16 mouse cellular contexts compared by ENCODE assay signal in genomic region chr12:50899609-50900447, GRCm38 (mm10).
DNase-seq lines count a peak whose midpoint lies in the region; ATAC-seq lines count a peak whose summit lies in the region.
"Had no signal": no experiment of that assay in that cellular context is flagged by ENCODE, and none has a peak within 500 bp of the region (broad histone marks: within the 10 kb centered on the region; RNA-seq: fewer than 3 reads in every experiment).

No protein-coding gene starts in this region.

- peak; percentile 84 for ATAC-seq in stomach, embryonic 15.5 days (ENCODE audit: insufficient read depth, low FRiP score, low read depth)
- ATAC-seq in monocyte, adult 5-6 weeks (replicated peaks; ENCODE audit: insufficient number of reproducible peaks, low FRiP score, low TSS enrichment, poor library complexity, severe bottlenecking), result no peak

- WGBS in stomach, embryonic 15.5 days, result 49% methylated on average over 13 of the region's 13 CpGs
- 85% methylated on average over 13 of the region's 13 CpGs for WGBS in hindbrain, embryonic 10.5 days

- no peak overlapping the region for H3K27ac ChIP-seq in stomach, embryonic 15.5 days
- no peak overlapping the region for H3K27ac ChIP-seq in hindbrain, embryonic 10.5 days
- H3K27ac ChIP-seq: forebrain, embryonic 12.5 days; liver, embryonic 14.5 days; macrophage had no signal

- H3K4me1 ChIP-seq in stomach, embryonic 15.5 days, result no peaks in the 10 kb centered on the region
- no peaks in the 10 kb centered on the region for H3K4me1 ChIP-seq in hindbrain, embryonic 10.5 days (replicated peaks)
- H3K4me1 ChIP-seq: forebrain, embryonic 12.5 days; heart, embryonic 12.5 days had no signal

- no peaks in the 10 kb centered on the region for H3K27me3 ChIP-seq in stomach, embryonic 15.5 days (replicated peaks)
- H3K27me3 ChIP-seq in hindbrain, embryonic 10.5 days (ENCODE audit: insufficient read depth, poor library complexity, severe bottlenecking), result no peaks in the 10 kb centered on the region
- H3K27me3 ChIP-seq: forebrain, embryonic 12.5 days; heart, embryonic 12.5 days had no signal

- H3K9me3 ChIP-seq in stomach, embryonic 15.5 days, result no peaks in the 10 kb centered on the region
- H3K9me3 ChIP-seq in hindbrain, embryonic 10.5 days, result no peaks in the 10 kb centered on the region
- H3K9me3 ChIP-seq: forebrain, embryonic 12.5 days; heart, embryonic 12.5 days had no signal

- no peak overlapping the region for H3K4me2 ChIP-seq in stomach, embryonic 15.5 days
- H3K4me2 ChIP-seq: forebrain, embryonic 12.5 days; heart, embryonic 12.5 days had no signal

- H3K4me3 ChIP-seq in stomach, embryonic 15.5 days (replicated peaks), result no peak overlapping the region
- H3K4me3 ChIP-seq in hindbrain, embryonic 10.5 days, result no peak overlapping the region
- H3K4me3 ChIP-seq: forebrain, embryonic 12.5 days; heart, embryonic 12.5 days had no signal

- H3K9ac ChIP-seq in stomach, embryonic 15.5 days, result no peak overlapping the region
- H3K9ac ChIP-seq: forebrain, embryonic 12.5 days; heart, embryonic 12.5 days; liver, embryonic 14.5 days had no signal

- DNase-seq in kidney, adult 11 months, result peak; percentile 35
- DNase-seq in kidney, postnatal 4 days, result no peak
- DNase-seq in forelimb bud, embryonic 11.5 days (ENCODE audit: low read depth, low spot score), result peak; percentile 78
- peak; percentile 30 for DNase-seq in kidney, postnatal 10 days
- no peak for DNase-seq in testis, postnatal 10 days (ENCODE audit: low spot score)
- DNase-seq in hindbrain, embryonic 10.5 days (ENCODE audit: low spot score), result no peak
- DNase-seq: cerebellum, postnatal 25 days; heart, postnatal 36 days; midbrain, embryonic 14.5 days; thymus, postnatal 14 days had no signal

- H3K36me3 ChIP-seq in stomach, embryonic 15.5 days, result no peaks in the 10 kb centered on the region
- no peaks in the 10 kb centered on the region for H3K36me3 ChIP-seq in hindbrain, embryonic 10.5 days
- H3K36me3 ChIP-seq: forebrain, embryonic 12.5 days; heart, embryonic 12.5 days had no signal

Comparison
In these comparisons a context has a peak if more than half of its experiments do, and no peak if none do; other contexts are left out.
1. DNase-seq: peak in kidney, adult 11 months (single experiment), forelimb bud, embryonic 11.5 days (single experiment) and kidney, postnatal 10 days (single experiment); none in kidney, postnatal 4 days (0 of 2), testis, postnatal 10 days (single experiment) and hindbrain, embryonic 10.5 days (single experiment).